Mouse (Mus musculus) MEL (cell line): ENCODE results near the gene Asprv1. TPM values are rescaled to one million over a fixed set of nuclear protein-coding genes. Genes with fewer than 3 reads are reported as not detected.

Experiments used
- DNase-seq: peaks from one replicate; pipeline ENCODE4 v3.0.0; 2011; ENCODE audit warnings: low read depth, low spot score
- H3K27ac ChIP-seq: 2 replicates; pipeline ENCODE4 v1.5.1; 2012; ENCODE audit warnings: low read depth, mild to moderate bottlenecking, control low read depth, low read length, moderate library complexity; ENCODE audit not compliant: control insufficient read depth
- H3K27me3 ChIP-seq, 2 experiments: fragments of 150-350 bp in 1 of 2; sonication (generic) in 1 of 2; 2 replicates each; pipeline ENCODE4 v1.6.1; 2012; ENCODE audit warnings: low read length in 2 of 2, mild to moderate bottlenecking in 2 of 2, improper control_type of control experiment in 1 of 2, moderate library complexity in 1 of 2; ENCODE audit not compliant: insufficient read depth in 2 of 2, control insufficient read depth in 1 of 2
- H3K36me3 ChIP-seq, 2 experiments: 2 replicates each; pipeline ENCODE4 v1.6.1; 2012 to 2014; ENCODE audit warnings: low read length in 2 of 2, improper control_type of control experiment in 1 of 2, inconsistent platforms in 1 of 2, mild to moderate bottlenecking in 1 of 2; ENCODE audit not compliant: insufficient read depth in 2 of 2, control insufficient read depth in 1 of 2
- H3K4me1 ChIP-seq, 2 experiments: fragments of 150-350 bp in 1 of 2; sonication (generic) in 1 of 2; 2 replicates each; pipeline ENCODE4 v1.6.1; 2012; ENCODE audit warnings: low read length in 2 of 2, improper control_type of control experiment in 1 of 2, mild to moderate bottlenecking in 1 of 2; ENCODE audit not compliant: insufficient read depth in 2 of 2, control insufficient read depth in 1 of 2
- H3K4me3 ChIP-seq, 2 experiments: fragments of 150-350 bp in 1 of 2; sonication (generic) in 1 of 2; 2 replicates each; pipeline ENCODE4 v1.5.1; 2012; ENCODE audit warnings: low read depth in 2 of 2, low read length in 2 of 2, mild to moderate bottlenecking in 2 of 2, moderate library complexity in 2 of 2, control low read depth in 1 of 2, improper control_type of control experiment in 1 of 2; ENCODE audit not compliant: control insufficient read depth in 1 of 2, insufficient read depth in 1 of 2
- H3K79me2 ChIP-seq: 2 replicates; pipeline ENCODE4 v1.6.1; 2012; ENCODE audit warnings: mild to moderate bottlenecking, low read length, moderate library complexity; ENCODE audit not compliant: control insufficient read depth, poor library complexity, insufficient read depth
- H3K9ac ChIP-seq: 2 replicates; pipeline ENCODE4 v1.6.1; 2012; ENCODE audit warnings: low read depth, mild to moderate bottlenecking, control low read depth, low read length, moderate library complexity; ENCODE audit not compliant: control insufficient read depth, poor library complexity, severe bottlenecking
- H3K9me3 ChIP-seq: fragments of 150-350 bp; sonication (generic); replicated peaks from 2 replicates; pipeline ENCODE4 v1.6.1; 2012; ENCODE audit warnings: mild to moderate bottlenecking, low read length, improper control_type of control experiment, moderate library complexity; ENCODE audit not compliant: insufficient read depth
- CHD2 ChIP-seq: IDR thresholded peaks from 2 replicates; pipeline ENCODE4 v1.6.1; 2011; ENCODE audit warnings: low read length, improper control_type of control experiment
- CTCF ChIP-seq, 3 experiments: IDR thresholded peaks in 2 of 3; conservative IDR thresholded peaks in 1 of 3; 2 replicates each; pipeline ENCODE4 v1.5.1; 2011 to 2012; ENCODE audit warnings: low read length in 3 of 3, low read depth in 2 of 3, mild to moderate bottlenecking in 2 of 3, improper control_type of control experiment in 1 of 3, inconsistent platforms in 1 of 3, mixed read lengths in 1 of 3, moderate library complexity in 1 of 3; ENCODE audit not compliant: control insufficient read depth in 1 of 3, insufficient read depth in 1 of 3, poor library complexity in 1 of 3, severe bottlenecking in 1 of 3
- E2F4 ChIP-seq: IDR thresholded peaks from 2 replicates; pipeline ENCODE4 v1.6.1; 2011; ENCODE audit warnings: low read depth, low read length, improper control_type of control experiment, borderline replicate concordance
- EP300 ChIP-seq, 2 experiments: IDR thresholded peaks; 2 replicates each; pipeline ENCODE4 v1.6.1; 2011; ENCODE audit warnings: improper control_type of control experiment in 2 of 2, low read length in 2 of 2, low read depth in 1 of 2, mild to moderate bottlenecking in 1 of 2
- ETS1 ChIP-seq: IDR thresholded peaks from 2 replicates; pipeline ENCODE4 v1.6.1; 2012; ENCODE audit warnings: low read depth, mild to moderate bottlenecking, inconsistent platforms, low read length, improper control_type of control experiment, moderate library complexity
- GATA1 ChIP-seq: IDR thresholded peaks from 2 replicates; pipeline ENCODE4 v1.6.1; 2011; ENCODE audit warnings: low read depth, low read length, improper control_type of control experiment
- HCFC1 ChIP-seq: IDR thresholded peaks from 2 replicates; pipeline ENCODE4 v1.6.1; 2012; ENCODE audit warnings: low read depth, mild to moderate bottlenecking, inconsistent platforms, low read length, improper control_type of control experiment, moderate library complexity
- KAT2A ChIP-seq: conservative IDR thresholded peaks from 2 replicates; pipeline ENCODE4 v1.6.1; 2012; ENCODE audit warnings: low read depth, low read length, improper control_type of control experiment, inconsistent platforms
- MAX ChIP-seq: IDR thresholded peaks from 2 replicates; pipeline ENCODE4 v1.6.1; 2011; ENCODE audit warnings: low read length, improper control_type of control experiment
- MAZ ChIP-seq: IDR thresholded peaks from 2 replicates; pipeline ENCODE4 v1.6.1; 2012; ENCODE audit warnings: low read depth, mild to moderate bottlenecking, inconsistent platforms, low read length, improper control_type of control experiment
- MEF2A ChIP-seq: IDR thresholded peaks from 2 replicates; pipeline ENCODE4 v1.6.1; 2014; ENCODE audit warnings: low read depth, mild to moderate bottlenecking, inconsistent platforms, low read length, improper control_type of control experiment; ENCODE audit not compliant: poor library complexity, insufficient replicate concordance, severe bottlenecking; ENCODE audit errors: extremely low read depth
- MYB ChIP-seq: IDR thresholded peaks from 2 replicates; pipeline ENCODE4 v1.6.1; 2011; ENCODE audit warnings: mild to moderate bottlenecking, low read depth, low read length, improper control_type of control experiment
- MYC ChIP-seq: IDR thresholded peaks from 2 replicates; pipeline ENCODE4 v1.6.1; 2011; ENCODE audit warnings: low read depth, mild to moderate bottlenecking, low read length, improper control_type of control experiment, moderate library complexity
- NELFE ChIP-seq: IDR thresholded peaks from 2 replicates; pipeline ENCODE4 v1.6.1; 2011; ENCODE audit warnings: low read depth, low read length, improper control_type of control experiment
- NRF1 ChIP-seq: IDR thresholded peaks from 2 replicates; pipeline ENCODE4 v1.6.1; 2014; ENCODE audit warnings: low read depth, mild to moderate bottlenecking, inconsistent platforms, low read length, improper control_type of control experiment, moderate library complexity; ENCODE audit not compliant: poor library complexity, insufficient read depth, severe bottlenecking
- POLR2A ChIP-seq, 2 experiments: IDR thresholded peaks; 2 replicates each; pipeline ENCODE4 v1.6.1; 2011 to 2012; ENCODE audit warnings: low read length in 2 of 2, mild to moderate bottlenecking in 2 of 2, control low read depth in 1 of 2, improper control_type of control experiment in 1 of 2, low read depth in 1 of 2, moderate library complexity in 1 of 2; ENCODE audit not compliant: control insufficient read depth in 1 of 2, insufficient read depth in 1 of 2, poor library complexity in 1 of 2
- POLR2AphosphoS5 ChIP-seq: IDR thresholded peaks from 2 replicates; pipeline ENCODE4 v1.6.1; 2012; ENCODE audit warnings: low read depth, borderline replicate concordance, mild to moderate bottlenecking, inconsistent platforms, low read length, moderate library complexity, mixed read lengths
- RAD21 ChIP-seq: IDR thresholded peaks from 2 replicates; pipeline ENCODE4 v1.6.1; 2011; ENCODE audit warnings: mild to moderate bottlenecking, low read depth, low read length, improper control_type of control experiment
- RCOR1 ChIP-seq: IDR thresholded peaks from 2 replicates; pipeline ENCODE4 v1.6.1; 2012; ENCODE audit warnings: low read depth, mild to moderate bottlenecking, inconsistent platforms, low read length, improper control_type of control experiment
- SIN3A ChIP-seq: IDR thresholded peaks from 2 replicates; pipeline ENCODE4 v1.6.1; 2012; ENCODE audit warnings: low read length, improper control_type of control experiment, inconsistent platforms
- SMC3 ChIP-seq: IDR thresholded peaks from 2 replicates; pipeline ENCODE4 v1.6.1; 2011; ENCODE audit warnings: low read depth, low read length, improper control_type of control experiment
- TBP ChIP-seq: IDR thresholded peaks from 2 replicates; pipeline ENCODE4 v1.8.0; 2011; ENCODE audit warnings: low read depth, low read length, improper control_type of control experiment
- TCF12 ChIP-seq: IDR thresholded peaks from 2 replicates; pipeline ENCODE4 v1.6.1; 2014; ENCODE audit warnings: low read depth, mild to moderate bottlenecking, inconsistent platforms, low read length, improper control_type of control experiment, moderate library complexity
- UBTF ChIP-seq: IDR thresholded peaks from 2 replicates; pipeline ENCODE4 v1.6.1; 2012; ENCODE audit warnings: low read depth, mild to moderate bottlenecking, inconsistent platforms, low read length, improper control_type of control experiment, moderate library complexity, borderline replicate concordance; ENCODE audit not compliant: insufficient read depth
- USF2 ChIP-seq, 2 experiments: IDR thresholded peaks; 2 replicates each; pipeline ENCODE4 v1.6.1; 2011 to 2012; ENCODE audit warnings: improper control_type of control experiment in 2 of 2, low read length in 2 of 2, borderline replicate concordance in 1 of 2, inconsistent platforms in 1 of 2, low read depth in 1 of 2, mild to moderate bottlenecking in 1 of 2; ENCODE audit not compliant: insufficient read depth in 1 of 2
- ZC3H11A ChIP-seq: IDR thresholded peaks from 2 replicates; pipeline ENCODE4 v1.6.1; 2012; ENCODE audit warnings: low read depth, mild to moderate bottlenecking, inconsistent platforms, low read length, improper control_type of control experiment
- ZKSCAN1 ChIP-seq: IDR thresholded peaks from 2 replicates; pipeline ENCODE4 v1.6.1; 2012; ENCODE audit warnings: low read depth, mild to moderate bottlenecking, inconsistent platforms, low read length, improper control_type of control experiment, moderate library complexity
- polyA plus RNA-seq, 2 experiments: library from polyadenylated mRNA; stranded (reverse) in 1 of 2; unstranded in 1 of 2; fragments of >175 nt in 1 of 2; fragments of >200 nt in 1 of 2; gene quantifications; 2 replicates each; pipeline versions ENCODE4 v1.2.1 to v1.2.4; 2012; ENCODE audit warnings: low replicate concordance in 2 of 2, low read depth in 1 of 2; ENCODE audit not compliant: insufficient read length in 2 of 2, insufficient read depth in 1 of 2, missing spikeins in 1 of 2
- total RNA-seq: library from RNA; depleted of rRNA; stranded (reverse); fragments of 300-350 nt; gene quantifications from 2 replicates; pipeline ENCODE4 v1.2.3, GENCODE M21; 2012

Gene Asprv1
- total and polyA plus RNA-seq, 3 experiments = not detected

- no peaks in the 10 kb centered on the region for H3K79me2 ChIP-seq
- H3K36me3 ChIP-seq = peaks cover 0 to 22% of the 10 kb centered on the region in 2 experiments; a peak in 2 of 4 replicates
- peak overlapping the region; percentile 21 for H3K9ac ChIP-seq
- H3K27ac ChIP-seq = peak overlapping the region; percentile 82
- H3K9me3 ChIP-seq = no peaks in the 10 kb centered on the region
- H3K4me3 ChIP-seq = peak overlapping the region; percentile 10 to 67; a peak in 2 of 4 replicates
- peak; percentile 88 for DNase-seq
- no peaks in the 10 kb centered on the region for H3K27me3 ChIP-seq
- peak; percentile 31; the same call in 1 of the 2 replicates for TF ChIP-seq TCF12
- no peak for TF ChIP-seq POLR2A (IDR thresholded peaks at IDR 0.05; ENCODE audit: control insufficient read depth in 1 of 2, insufficient read depth in 1 of 2, low read depth in 1 of 2, low read length in 2 of 2, poor library complexity in 1 of 2)
- TF ChIP-seq ZC3H11A = 0 out of 2 replicates have a peak, but pooled peaks have one; percentile 17
- TF ChIP-seq RAD21 = peak; percentile 29
- peak; percentile 47; the same call in 1 of the 2 replicates for TF ChIP-seq MAZ
- no peak for TF ChIP-seq CHD2
- TF ChIP-seq ETS1 = peak; percentile 41; the same call in 1 of the 2 replicates
- TF ChIP-seq RCOR1 = 0 out of 2 replicates have a peak, but pooled peaks have one; percentile 28
- peak; percentile 32 for TF ChIP-seq SIN3A
- 0 out of 2 replicates have a peak, but pooled peaks have one; percentile 14 for TF ChIP-seq UBTF
- no peak for TF ChIP-seq E2F4
- TF ChIP-seq USF2 (IDR thresholded peaks at IDR 0.05; ENCODE audit: borderline replicate concordance in 1 of 2, insufficient read depth in 1 of 2, low read depth in 1 of 2, low read length in 2 of 2) = no peak
- no peak for TF ChIP-seq MYB
- no peak for TF ChIP-seq MEF2A
- no peak for TF ChIP-seq ZKSCAN1
- no peak for TF ChIP-seq POLR2AphosphoS5
- TF ChIP-seq NRF1 = no peak
- TF ChIP-seq GATA1 = peak; percentile 74
- TF ChIP-seq TBP = no peak
- TF ChIP-seq HCFC1 = 0 out of 2 replicates have a peak, but pooled peaks have one; percentile 29
- peak; percentile 14; the same call in 1 of the 2 replicates for TF ChIP-seq NELFE
- no peak for TF ChIP-seq KAT2A
- TF ChIP-seq MYC = 0 out of 2 replicates have a peak, but pooled peaks have one; percentile 32
- TF ChIP-seq EP300 (IDR thresholded peaks at IDR 0.05; ENCODE audit: low read depth in 1 of 2, low read length in 2 of 2) = peak in 1 of 2 experiments; percentile 23; a peak in 1 of 4 replicates
- TF ChIP-seq CTCF (IDR thresholded peaks at IDR 0.05 in 2 of 3, conservative IDR thresholded peaks at IDR 0.05 in 1 of 3; ENCODE audit: control insufficient read depth in 1 of 3, insufficient read depth in 1 of 3, low read depth in 2 of 3, low read length in 3 of 3, poor library complexity in 1 of 3, severe bottlenecking in 1 of 3) = peak; percentile 82 to 99 (median 83)
- peak; percentile 32; the same call in 1 of the 2 replicates for TF ChIP-seq SMC3
- peak; percentile 33; the same call in 1 of the 2 replicates for TF ChIP-seq MAX
- peaks cover 22 to 36% of the 10 kb centered on the region in 2 experiments for H3K4me1 ChIP-seq
Measured at GRCm38 (mm10) chr6:86599197-86599596, 28.8 kb upstream of the Asprv1 start.
